Mouse (Mus musculus): ENCODE measurements around the gene Hscb.
"Not testable (repeated sequence)": the region's sequence is repeated elsewhere in the genome, so short reads cannot be mapped to it uniquely, and the experiment has no call there.

The Hscb gene

DNA sequence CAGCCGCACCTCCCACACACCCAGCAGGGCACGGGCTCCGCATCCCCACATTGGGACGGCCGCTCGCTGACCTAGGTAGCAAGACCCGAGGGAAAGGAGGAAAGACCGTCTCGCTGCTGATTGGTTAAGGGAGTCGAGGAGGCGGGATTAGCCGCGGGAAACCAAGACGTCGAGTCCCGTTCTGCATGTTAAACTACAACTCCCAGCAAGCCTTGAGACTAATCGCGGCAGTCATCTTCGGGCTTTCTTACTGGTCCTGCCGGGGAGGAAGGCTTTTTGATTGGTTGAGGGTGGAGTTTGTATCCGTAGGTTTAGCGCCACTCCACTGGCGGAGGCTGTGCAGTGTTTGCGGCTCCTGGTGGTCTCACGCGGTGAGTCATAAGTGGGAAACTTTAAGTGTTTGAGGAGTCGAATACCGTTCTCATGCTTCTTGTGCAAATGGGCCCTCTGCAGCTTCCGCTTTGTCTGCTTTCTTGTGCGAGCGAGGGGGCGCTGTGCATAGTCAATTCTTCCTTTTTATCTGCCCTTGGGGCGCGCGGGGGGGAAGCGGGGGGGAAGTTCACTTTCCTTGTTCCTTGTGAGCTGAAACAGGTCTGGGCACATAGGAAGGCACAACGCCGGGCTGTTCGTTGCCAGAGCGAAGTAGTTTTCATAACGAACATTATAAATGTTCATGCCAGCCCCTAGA lies at the start of gene Hscb, which contains the start of gene Chek2:
Hscb (minus strand) TSS at position 100 of the 688 bp plus-strand sequence.
Chek2 (plus strand) TSS at position 302 of the 688 bp plus-strand sequence.
- peak; percentile 99 for DNase-seq (ENCODE audit: low spot score)

DNA sequence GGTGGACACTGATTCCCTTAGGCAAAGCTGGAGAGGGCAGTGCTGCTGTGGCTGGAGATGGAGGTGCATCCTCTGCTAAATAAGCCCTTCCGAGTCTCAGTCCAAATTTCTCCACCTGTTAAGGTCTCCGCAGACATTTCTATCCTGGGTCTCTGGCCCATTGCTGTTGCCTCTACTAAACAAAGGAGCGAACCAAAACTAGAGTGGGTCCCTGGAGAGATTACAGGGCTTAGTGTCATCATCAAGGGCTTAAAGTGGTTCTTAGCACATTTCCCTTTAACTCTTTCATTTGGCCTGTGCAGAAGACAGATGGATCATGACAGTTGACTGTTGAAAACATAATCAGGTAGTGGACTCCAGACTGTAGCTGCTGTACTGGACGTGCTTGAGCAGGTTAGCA lies 49.0 kb upstream of the Hscb start:
- DNase-seq (ENCODE audit: low spot score), result no peak

DNA sequence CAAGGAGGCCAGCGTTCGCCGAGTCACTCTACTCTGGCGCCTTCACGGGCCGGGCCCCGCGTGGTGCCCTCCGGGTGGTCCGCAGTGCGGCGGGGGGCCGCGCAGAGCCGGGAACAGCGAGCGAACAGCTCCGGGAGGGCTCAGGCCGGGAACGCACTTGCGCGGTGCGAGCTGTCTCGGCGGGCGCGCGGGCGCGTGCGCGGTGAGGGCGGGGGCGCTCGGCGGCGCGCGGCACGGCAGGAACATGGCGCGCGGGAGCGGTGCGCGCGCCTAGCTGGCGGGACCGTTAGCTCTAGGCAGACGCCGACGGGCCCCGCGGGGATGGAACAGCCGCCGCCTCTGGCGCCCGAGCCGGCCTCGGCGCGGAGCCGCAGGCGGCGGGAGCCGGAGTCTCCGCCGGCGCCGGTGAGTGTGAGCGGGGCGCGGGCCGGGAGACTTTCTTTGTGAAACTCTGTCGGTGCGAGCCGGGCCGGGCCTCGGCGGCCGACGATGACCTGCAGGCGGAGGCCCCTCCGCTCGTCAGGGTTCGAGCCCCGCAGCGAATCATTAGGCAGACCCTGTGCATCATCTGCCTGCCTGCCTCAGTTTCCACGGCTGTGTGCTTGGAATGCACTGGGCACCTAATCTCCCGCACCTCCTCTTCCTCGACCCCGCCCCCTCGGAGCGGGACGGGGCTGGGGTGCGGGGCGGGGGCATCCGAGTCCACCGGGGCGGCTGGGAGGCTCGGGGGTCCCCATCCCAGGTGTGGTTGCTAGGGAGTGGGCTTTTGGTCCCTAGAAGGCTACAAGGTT lies 40.2 kb upstream of the Hscb start, which contains the start of gene Ttc28:
Ttc28 (plus strand) TSS at position 220 of the 791 bp plus-strand sequence.
- peak; percentile 90 for DNase-seq (ENCODE audit: low spot score)

DNA sequence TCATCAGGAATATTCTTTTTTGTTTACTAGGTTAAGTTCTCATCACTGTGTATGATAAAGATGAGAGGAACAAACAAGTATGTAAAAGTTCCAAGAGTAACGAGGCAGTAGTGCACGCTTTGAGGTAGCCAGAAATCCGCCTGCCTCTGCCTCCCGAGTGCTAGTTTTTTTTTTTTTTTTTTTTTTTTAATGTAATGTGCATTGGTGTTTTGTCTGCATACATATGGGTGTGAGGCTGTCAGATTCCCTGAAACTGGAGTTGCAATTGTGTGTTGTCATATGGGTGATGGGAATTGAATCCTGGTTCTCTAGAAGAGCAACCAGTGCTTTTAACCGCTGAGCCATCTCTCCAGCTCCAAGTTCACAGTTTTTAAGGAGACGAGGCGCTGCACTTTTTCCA lies 39.5 kb upstream of the Hscb start:
- DNase-seq (ENCODE audit: low spot score), result no peak

DNA sequence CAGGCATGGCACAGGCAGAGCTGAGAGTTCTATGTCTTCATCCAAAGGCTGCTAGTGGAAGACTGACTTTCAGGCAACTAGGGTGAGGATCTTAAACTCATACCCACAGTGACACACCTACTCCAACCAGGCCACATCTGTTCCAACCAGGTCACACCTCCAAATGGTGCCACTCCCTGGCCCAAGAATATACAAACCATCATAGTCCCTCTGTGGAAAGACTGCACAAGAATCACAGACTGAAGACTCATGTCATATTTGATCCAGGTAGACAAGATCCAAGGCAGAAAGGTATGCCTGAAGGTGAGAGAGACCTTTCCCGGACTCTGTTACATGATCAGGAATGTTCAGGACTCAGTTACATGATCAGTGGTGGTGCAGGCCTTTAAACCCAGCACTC lies 38.9 kb upstream of the Hscb start:
- not testable (repeated sequence) for DNase-seq (ENCODE audit: low spot score)

DNA sequence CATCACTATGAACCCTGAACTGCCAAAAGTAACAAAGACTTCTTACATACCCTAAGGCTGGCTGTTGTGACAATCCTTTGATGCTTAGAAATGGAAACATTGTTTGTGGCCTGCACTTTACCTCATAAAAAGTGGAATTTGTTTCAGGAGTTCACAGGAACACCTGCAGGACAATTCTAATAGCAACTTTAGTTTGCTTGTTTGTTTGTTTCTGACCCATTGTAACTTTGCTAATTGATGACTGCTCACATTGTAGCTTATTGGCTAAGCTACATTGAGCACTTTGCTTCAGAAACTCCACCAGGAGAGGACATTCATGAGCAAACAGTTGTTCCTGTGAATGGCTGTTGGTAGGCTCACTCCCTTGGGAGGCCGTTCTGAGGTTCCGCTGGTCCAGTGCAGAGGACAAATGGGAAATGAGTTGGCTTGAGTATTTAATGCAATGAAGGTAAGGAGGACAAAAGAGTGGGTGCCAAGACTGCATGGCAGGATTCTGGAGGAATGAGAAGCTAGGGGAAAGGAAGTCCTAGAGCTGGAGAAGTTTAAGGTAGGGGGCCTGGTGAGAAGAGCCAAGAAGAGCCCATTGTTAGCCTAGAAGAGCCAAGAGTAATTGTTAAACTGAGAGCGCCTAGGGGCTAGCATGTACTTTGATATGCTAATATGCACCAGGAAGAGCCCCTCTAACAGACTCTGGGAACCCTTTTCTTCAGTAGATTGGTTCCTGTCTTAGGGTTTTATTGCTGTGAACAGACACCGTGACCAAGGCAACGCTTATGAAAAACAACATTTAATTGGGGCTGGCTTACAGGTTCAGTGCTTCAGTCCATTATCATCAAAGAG lies 38.3 kb upstream of the Hscb start:
- DNase-seq (ENCODE audit: low spot score), result no peak

DNA sequence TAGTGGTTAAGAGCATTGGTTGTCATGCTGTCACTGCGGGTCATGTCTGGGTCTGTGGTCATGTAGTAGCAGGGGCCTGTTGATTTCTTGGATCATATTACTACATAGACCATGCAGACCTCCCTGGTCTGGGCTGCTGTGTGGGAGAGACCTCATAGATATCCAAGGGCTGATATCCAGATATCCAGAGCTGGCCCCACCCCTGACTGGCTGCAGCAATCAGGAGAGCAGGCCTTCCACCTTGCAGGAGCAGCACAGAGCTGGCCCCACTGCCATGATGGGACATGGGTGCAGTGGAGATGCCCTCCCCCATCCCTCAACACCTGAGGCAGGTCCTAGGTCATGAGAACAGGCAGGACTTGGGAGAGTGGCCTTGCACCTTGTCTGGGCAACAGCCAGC lies 35.7 kb upstream of the Hscb start:
- DNase-seq (ENCODE audit: low spot score), result no peak

DNA sequence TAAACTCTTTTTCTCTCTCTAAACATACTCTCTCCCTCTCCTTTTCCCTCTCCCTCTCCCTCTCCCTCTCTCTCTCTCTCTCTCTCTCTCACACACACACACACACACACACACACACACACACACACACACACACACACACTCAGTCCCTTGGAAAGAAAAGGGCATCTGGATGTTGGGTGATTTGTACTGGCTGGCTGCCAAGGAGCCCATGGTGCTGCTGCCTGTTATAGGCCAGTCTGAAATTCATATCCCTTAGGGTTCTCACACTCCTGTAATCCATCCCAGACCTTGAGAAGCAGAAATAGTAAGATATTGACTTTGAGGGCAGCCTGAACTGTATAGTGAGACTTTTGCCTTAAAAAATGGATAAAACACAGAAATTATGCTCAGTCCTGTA lies 35.1 kb upstream of the Hscb start:
- DNase-seq (ENCODE audit: low spot score), result no peak

DNA sequence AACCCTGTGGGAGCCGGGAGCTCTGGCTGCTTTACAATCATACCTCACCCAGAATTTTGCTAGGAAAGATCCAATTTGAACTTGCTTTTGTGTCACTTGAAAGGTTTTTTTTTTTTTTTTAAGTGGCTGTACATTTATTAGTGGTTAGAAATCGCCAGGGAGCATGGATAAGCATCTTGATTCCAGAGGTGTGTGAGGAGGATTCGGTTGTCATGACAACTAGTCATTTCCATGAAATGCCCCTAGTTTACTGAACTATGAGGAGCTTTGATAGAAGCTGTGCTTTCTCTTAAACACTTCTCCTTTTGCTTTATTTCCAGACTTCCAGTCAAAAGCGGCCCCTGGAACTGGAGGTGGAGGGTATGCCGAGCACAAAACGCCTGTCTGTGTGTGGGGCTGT lies 33.6 kb upstream of the Hscb start:
- DNase-seq (ENCODE audit: low spot score), result no peak

DNA sequence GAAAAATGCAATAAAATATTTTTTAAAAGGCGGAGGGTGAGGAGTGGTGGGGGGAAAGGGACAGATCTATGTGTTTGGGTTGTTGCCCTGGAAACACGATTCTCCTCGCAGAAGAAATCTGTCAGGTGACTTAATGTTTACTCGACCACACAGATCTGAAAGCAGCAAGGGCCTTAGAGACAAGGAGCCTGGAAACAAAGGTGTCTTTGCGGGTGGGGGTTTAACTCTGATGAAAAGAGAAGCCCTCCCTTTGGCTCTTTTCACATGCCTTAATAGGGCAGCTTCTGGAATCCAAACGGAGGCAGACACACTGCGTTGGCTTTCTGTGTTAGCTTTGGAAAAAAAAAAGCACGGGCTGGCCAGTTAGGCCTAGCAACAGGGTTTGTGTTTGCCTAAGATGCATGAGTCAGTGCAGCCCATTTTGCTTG lies 29.7 kb upstream of the Hscb start:
- peak; percentile 9 for DNase-seq (ENCODE audit: low spot score)

DNA sequence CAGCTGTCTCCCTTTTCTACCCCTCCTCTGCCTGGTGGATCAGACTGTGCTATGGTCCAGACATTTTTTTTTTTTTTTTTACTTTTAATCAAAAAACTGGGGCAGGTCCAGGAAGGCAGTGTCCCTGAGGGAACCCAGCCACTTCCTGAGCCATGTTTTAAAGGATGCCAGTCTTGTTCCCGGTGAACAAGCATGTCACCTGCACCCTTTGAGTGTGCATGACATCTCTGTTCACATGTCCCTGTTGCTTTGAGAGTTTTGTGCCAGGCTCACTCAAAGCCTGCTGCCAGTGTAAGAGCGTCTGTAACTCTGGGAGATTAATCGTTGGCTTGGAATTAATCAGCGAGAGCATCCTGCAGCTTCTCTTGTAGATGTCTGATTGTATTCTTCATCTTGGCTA lies 28.9 kb upstream of the Hscb start:
- DNase-seq (ENCODE audit: low spot score), result no peak

DNA sequence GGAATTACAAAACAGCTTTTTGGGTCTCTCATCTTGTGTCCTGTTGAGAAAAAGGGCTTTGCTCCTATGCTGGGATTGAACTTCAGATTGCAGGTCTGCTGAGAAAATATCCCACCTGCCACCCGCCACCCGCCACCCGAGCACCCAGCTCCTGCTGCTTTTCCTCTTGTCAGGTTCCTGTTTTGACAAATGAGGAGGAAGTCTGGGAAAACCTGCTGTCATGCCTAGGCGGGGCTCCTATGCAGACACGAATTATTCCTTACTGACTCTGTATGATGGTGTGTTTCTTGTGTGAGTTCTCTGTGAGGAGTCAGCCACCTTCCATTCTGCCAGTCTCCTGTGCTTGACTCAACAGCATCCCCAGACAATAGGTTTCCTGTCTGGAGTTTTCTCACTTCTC lies 20.9 kb upstream of the Hscb start:
- no peak for DNase-seq (ENCODE audit: low spot score)

DNA sequence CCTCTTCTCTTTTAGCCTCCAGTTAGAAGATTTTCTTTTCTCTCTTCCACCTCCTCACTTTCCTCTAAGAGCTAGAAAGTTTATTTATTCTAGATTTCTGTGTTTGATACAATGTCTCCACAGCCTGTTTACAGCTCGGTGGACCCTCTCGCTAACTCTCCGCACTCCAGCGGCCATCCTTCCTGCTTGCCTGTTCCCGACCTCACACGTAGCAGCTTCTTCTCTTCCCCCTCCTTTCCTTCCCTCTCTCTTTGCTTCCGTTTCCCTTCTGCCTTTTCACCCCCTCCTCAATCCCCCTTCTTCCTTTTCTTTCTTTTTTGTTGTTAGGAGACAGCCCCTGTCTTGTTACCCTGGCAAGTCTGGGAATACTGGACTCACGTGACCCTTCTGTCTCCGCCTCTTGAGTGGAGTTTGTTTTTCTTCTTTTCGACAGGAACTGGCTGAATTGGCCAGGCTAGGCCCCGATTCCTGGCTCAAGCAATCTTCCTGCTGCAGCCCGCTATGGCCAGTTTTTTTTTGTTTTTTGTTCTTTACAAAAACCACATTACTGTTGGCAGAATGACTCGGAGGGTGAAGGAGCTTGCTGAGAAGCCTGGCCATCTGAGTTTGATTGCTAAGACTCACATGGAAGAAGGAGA lies 19.6 kb upstream of the Hscb start:
- peak; percentile 36 for DNase-seq (ENCODE audit: low spot score)

DNA sequence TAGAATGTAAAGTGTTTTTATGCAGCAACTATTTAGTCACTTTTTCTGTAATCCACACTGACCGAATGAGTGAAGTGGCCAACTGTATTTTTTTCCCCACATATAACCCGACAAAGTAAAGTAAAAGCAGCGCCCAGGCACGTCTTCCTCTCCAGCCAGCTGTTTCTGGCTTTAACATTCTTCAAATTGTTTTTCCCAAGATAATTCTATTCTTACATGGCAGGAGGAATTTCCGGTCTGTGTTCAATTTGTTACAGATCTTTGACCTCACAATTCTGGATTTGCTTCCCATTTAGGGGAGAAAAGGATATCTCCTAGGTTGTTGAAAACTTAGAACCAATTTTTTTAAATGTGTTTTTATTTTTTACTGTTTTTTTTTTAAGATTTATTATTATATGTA lies 17.5 kb upstream of the Hscb start:
- no peak for DNase-seq (ENCODE audit: low spot score)

DNA sequence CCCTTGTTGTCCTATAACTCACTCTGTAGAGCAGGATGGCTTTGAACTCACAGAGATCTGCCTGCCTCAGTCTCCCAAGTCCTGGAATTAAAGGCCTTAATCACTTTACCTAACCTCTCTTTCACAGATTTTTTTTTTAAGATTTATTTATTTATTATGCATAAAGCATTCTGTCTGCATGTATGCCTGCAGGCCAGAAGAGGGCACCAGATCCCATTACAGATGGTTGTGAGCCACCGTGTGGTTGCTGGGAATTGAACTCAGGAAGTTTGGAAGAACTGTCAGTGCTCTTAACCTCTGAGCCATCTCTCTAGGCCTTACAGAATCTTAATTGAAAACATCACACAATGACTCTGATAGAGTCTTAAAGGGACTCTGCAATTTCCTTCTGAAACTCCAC lies 13.4 kb upstream of the Hscb start:
- DNase-seq (ENCODE audit: low spot score), result no peak

DNA sequence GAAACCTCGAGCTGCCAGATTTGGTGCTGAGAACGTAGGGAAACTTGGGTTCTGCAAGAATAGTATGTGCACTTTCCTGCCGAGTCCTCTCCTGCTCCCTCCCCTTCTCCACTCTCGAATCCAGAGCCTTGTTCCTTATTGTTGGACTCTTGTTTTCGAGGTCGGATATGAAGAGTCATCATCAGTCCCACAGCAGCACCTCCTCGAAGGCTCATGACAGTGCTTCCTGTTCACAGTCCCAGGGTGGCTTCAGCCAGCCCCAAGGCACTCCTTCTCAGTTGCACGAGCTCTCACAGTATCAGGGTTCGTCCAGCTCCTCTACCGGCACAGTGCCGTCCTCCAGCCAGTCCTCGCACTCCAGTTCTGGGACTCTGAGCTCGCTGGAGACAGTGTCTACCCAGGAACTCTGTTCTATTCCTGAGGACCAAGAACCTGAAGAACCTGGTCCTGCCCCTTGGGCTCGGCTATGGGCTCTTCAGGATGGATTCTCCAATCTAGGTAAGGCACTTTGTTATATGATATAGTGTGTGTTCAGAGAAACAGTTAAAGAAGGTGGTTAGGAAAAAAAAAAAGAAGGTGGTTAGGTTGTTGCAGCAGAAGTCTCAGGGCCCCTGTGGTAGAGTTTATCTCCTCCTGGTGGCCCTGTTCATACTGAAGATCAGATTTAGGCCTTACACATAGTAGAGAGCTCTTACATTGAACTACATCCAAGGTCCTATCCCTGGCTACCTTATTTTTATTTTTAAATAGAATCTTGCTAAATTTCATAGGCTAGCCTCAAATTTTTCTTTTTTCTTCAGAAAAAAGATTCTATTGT lies 1.7 kb upstream of the Hscb start:
- DNase-seq (ENCODE audit: low spot score), result no peak

DNA sequence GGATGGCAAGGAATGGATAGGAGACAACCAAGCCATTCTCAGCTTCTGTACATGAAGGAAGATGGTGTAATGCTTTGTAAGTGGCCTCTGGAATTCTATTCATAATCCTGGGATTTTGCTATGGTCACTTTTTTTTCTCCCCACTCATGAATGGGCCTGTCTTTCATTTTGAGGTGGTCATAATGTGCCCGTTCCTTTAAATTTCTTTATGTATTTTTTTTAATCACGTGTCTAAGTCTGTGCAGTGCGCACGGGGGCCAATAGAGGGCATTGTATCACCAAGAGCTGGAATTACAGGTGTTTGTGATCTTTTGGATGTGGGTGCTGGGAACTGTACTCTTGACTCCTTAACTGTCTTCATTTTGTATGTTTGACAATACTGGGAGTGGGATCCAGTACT lies 888 bp upstream of the Hscb start:
- peak; percentile 45 for DNase-seq (ENCODE audit: low spot score)

DNA sequence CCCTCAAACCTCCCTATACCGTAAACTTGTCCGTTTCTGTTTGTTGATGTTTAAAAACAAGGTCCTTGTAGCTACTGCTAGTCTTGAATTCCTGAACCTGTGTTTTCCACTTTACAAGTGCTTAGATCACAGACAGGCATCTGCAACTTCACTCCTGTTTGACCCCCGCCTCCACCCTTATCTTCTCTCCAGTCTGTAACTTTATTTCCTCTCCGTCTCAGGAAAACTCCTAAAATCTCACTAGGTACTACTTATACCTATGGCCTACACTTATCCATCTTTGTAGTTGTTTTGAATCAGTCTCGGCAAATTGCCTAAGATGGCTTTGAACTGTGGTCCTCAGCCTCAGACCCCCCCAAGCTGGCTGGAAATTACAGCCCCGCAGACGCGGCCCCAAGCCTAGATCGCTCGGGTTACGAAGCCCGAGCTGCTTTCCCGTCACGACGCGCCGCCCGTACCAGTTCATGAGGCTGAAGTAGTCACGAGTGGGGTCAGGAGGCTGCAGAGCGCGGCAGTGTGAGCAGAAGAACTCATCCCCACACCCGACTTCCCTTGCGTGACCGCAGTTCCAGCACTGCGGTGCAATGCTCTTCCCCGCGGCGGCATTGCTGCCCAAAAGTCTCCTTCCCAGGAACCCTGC lies 419 bp downstream of the Hscb start:
- no peak for DNase-seq (ENCODE audit: low spot score)

DNA sequence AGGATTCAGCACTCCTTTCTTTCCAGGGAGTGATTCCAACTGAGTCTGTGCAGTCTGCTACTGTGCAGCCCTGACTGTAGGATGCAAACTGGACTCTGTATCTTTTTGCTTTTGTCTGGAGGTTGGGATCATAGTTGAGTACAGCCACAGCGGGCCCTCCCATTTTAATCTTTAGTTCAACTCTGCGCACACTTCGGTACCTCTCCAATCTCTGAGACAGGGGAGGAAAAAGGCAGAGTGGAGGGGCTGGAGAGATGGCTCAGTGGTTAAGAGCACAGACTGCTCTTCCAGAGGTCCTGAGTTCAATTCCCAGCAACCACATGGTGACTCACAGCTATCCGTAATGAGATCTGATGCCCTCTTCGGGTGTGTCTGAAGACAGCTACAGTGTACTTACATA lies 1.6 kb downstream of the Hscb start:
- DNase-seq (ENCODE audit: low spot score), result not testable (repeated sequence)

DNA sequence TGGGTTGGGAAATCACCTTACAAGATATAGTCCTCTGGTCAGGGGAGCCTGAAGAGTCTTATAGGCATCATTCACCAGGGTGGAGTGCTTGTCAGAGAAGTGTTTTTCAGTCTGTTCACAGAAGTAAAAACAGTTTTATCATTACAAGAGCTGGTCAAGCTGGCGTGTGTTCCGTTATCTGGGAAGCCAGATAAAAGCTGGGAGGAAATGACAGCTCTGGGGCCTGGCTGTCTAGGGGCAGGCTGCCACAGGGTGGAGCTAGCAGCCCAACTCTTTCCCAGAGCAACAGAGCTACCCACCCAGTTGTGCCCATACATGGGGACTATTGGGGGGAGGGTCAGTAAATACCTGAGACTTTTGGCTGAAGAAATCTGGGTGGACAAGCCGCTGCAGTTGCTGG lies 3.6 kb downstream of the Hscb start:
- peak; percentile 64 for DNase-seq (ENCODE audit: low spot score)

Data from embryo, embryonic 10 days (tissue).